Mouse (Mus musculus) heart, embryonic 15.5 days (tissue): ENCODE measurements around the gene Zfp148. TPM values are rescaled to one million over a fixed set of nuclear protein-coding genes. Genes with fewer than 3 reads are reported as not detected.

Source experiments
- ATAC-seq: fragments of 200-750 bp; cut with Nextera tagmentation; replicated peaks from 2 replicates; pipeline ENCODE4 v1.8.0; 2017; ENCODE audit warnings: low read depth, moderate TSS enrichment; ENCODE audit not compliant: insufficient number of reproducible peaks, insufficient read depth, low FRiP score
- H3K27ac ChIP-seq: fragments of 300-500 bp; sonication (generic); 2 replicates; pipeline ENCODE4 v1.5.1; 2015; ENCODE audit warnings: mild to moderate bottlenecking, inconsistent platforms
- H3K27me3 ChIP-seq: fragments of 300-500 bp; sonication (generic); 2 replicates; pipeline ENCODE4 v1.6.1; 2015; ENCODE audit warnings: inconsistent platforms
- H3K36me3 ChIP-seq: fragments of 300-500 bp; sonication (generic); 2 replicates; pipeline ENCODE4 v1.6.1; 2015; ENCODE audit warnings: mild to moderate bottlenecking, inconsistent platforms
- H3K4me1 ChIP-seq: fragments of 300-500 bp; sonication (generic); replicated peaks from 2 replicates; pipeline ENCODE4 v1.6.1; 2015; ENCODE audit warnings: inconsistent platforms
- H3K4me2 ChIP-seq: fragments of 300-500 bp; sonication (generic); 2 replicates; pipeline ENCODE4 v1.6.1; 2015; ENCODE audit warnings: inconsistent platforms, mild to moderate bottlenecking, moderate library complexity
- H3K4me3 ChIP-seq: fragments of 300-500 bp; sonication (generic); 2 replicates; pipeline ENCODE4 v1.5.1; 2015; ENCODE audit warnings: mild to moderate bottlenecking, inconsistent platforms
- H3K9ac ChIP-seq: fragments of 300-500 bp; sonication (generic); 2 replicates; pipeline ENCODE4 v1.6.1; 2015; ENCODE audit warnings: mild to moderate bottlenecking, inconsistent platforms
- H3K9me3 ChIP-seq: fragments of 300-500 bp; sonication (generic); replicated peaks from 2 replicates; pipeline ENCODE4 v1.6.1; 2016; ENCODE audit warnings: inconsistent platforms
- WGBS: fragments of 180-500 bp; shearing (Covaris S2); methylation state at CpG from one replicate; pipeline ENCODE4 v1.1.7; 2015; ENCODE audit warnings: mixed read lengths; 5-methylcytosine and 5-hydroxymethylcytosine counted together
- polyA plus RNA-seq: library from polyadenylated mRNA; unstranded; fragments of >200 nt; fragmentation: Nextera tagmentation; extraction: Ambion mirVana; gene quantifications from 2 replicates; pipeline ENCODE4 v1.2.1, GENCODE M21; 2015

The Zfp148 gene
- polyA plus RNA-seq, 1 experiment from 2014 or later, result 38.0 TPM

GRCm38 (mm10) chr16:33536456-33536855, 155.8 kb downstream of the Zfp148 start:
- H3K27me3 ChIP-seq, result no peaks in the 10 kb centered on the region
- ATAC-seq, result no peak

GRCm38 (mm10) chr16:33537499-33538225, 157.0 kb downstream of the Zfp148 start:
- Histone ChIP-seq H3K9ac (no peak overlapping the region), H3K27ac (no peak overlapping the region), H3K9me3 (no peaks in the 10 kb centered on the region), H3K36me3 (no peaks in the 10 kb centered on the region), H3K4me3 (no peak overlapping the region), H3K27me3 (no peaks in the 10 kb centered on the region), H3K4me2 (no peak overlapping the region), H3K4me1 (no peaks in the 10 kb centered on the region)
- no peak for ATAC-seq
- WGBS, result 73% methylated on average over 21 of the region's 21 CpGs

More at GRCm38 (mm10) chr16:33536456-33536855, 155.8 kb downstream of the Zfp148 start:
- no peaks in the 10 kb centered on the region for H3K36me3 ChIP-seq
- no peak overlapping the region for H3K4me2 ChIP-seq
- 76% methylated on average over 8 of the region's 8 CpGs for WGBS
- no peak overlapping the region for H3K27ac ChIP-seq
- no peak overlapping the region for H3K4me3 ChIP-seq
- no peak overlapping the region for H3K9ac ChIP-seq
- H3K9me3 ChIP-seq, result no peaks in the 10 kb centered on the region
- no peaks in the 10 kb centered on the region for H3K4me1 ChIP-seq

- Histone ChIP-seq H3K9ac (no peak overlapping the region), H3K4me2 (no peak overlapping the region), H3K36me3 (no peaks in the 10 kb centered on the region), H3K9me3 (no peaks in the 10 kb centered on the region), H3K4me3 (no peak overlapping the region), H3K27ac (no peak overlapping the region), H3K27me3 (no peaks in the 10 kb centered on the region), H3K4me1 (no peaks in the 10 kb centered on the region)
- no peak for ATAC-seq
- WGBS, result 86% methylated on average over 2 of the region's 2 CpGs
These were observed 163.7 kb downstream of the Zfp148 start for GRCm38 (mm10) chr16:33544346-33544745.

DNA sequence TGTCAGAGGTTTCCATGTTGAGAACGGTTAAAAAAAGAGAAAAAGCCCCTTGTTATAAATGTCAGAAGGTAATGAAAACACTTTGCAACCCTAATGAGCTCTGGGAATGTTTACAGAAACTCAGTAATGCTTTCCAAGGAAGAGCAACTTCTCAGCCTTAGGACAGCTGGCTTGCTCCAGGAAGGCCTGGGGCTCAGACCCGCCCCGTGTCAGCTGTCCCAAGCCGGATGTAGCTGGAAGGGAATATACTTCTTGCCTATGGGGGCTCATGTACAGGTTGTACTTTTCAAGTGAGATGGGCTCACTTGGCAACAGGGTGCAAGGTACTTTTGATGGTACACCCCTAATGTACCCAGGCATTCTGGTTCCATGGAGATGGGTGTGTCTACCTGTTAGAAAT, 164.9 kb downstream of the Zfp148 start:
- no peaks in the 10 kb centered on the region for H3K36me3 ChIP-seq
- H3K27me3 ChIP-seq, result no peaks in the 10 kb centered on the region
- 76% methylated on average over 4 of the region's 4 CpGs for WGBS
- H3K27ac ChIP-seq, result no peak overlapping the region
- no peak overlapping the region for H3K4me2 ChIP-seq
- H3K4me1 ChIP-seq, result no peaks in the 10 kb centered on the region
- no peak for ATAC-seq
- H3K4me3 ChIP-seq, result no peak overlapping the region
- H3K9me3 ChIP-seq, result no peaks in the 10 kb centered on the region
- no peak overlapping the region for H3K9ac ChIP-seq

- Histone ChIP-seq H3K36me3 (no peaks in the 10 kb centered on the region), H3K4me2 (no peak overlapping the region), H3K27ac (no peak overlapping the region), H3K4me3 (no peak overlapping the region), H3K9me3 (no peaks in the 10 kb centered on the region), H3K4me1 (no peaks in the 10 kb centered on the region), H3K9ac (no peak overlapping the region), H3K27me3 (no peaks in the 10 kb centered on the region)
- WGBS, result 70% methylated on average over 9 of the region's 9 CpGs
- ATAC-seq, result no peak
These were observed 173.2 kb downstream of the Zfp148 start for GRCm38 (mm10) chr16:33553689-33554342.

Other genes with a start within 250 kb of the Zfp148 start
- 14.2 and 17.4 TPM in 2 replicates for gene Osbpl11, start 195.8 kb upstream of the Zfp148 start, polyA plus RNA-seq
- 73.9 and 77.6 TPM in 2 replicates for gene Snx4, start 129.4 kb upstream of the Zfp148 start, polyA plus RNA-seq
- gene Slc12a8, start 136.5 kb downstream of the Zfp148 start, polyA plus RNA-seq, result 1.0 and 1.3 TPM in 2 replicates